Mouse (Mus musculus): ENCODE measurements at regions not wholly inside any gene's neighbourhood (a gene's known extent, or its start where the extent isn't known, plus 50 kb on each side); places are given as distances from the start of the nearest gene placed in this dataset.
"Not testable (repeated sequence)": the region's sequence is repeated elsewhere in the genome, so short reads cannot be mapped to it uniquely, and the experiment has no call there.

GRCm38 (mm10) chr16:30797973-30798471, 198.5 kb downstream of the Fam43a start:
- DNase-seq (ENCODE audit: low spot score in 2 of 2) = no peak

- DNase-seq (ENCODE audit: low spot score in 2 of 2) = no peak
These were observed 199.0 kb downstream of the Fam43a start for GRCm38 (mm10) chr16:30798536-30798935.

- no peak for DNase-seq (ENCODE audit: low spot score in 2 of 2)
These were observed 200.4 kb downstream of the Fam43a start for GRCm38 (mm10) chr16:30799699-30800483.

GRCm38 (mm10) chr16:30804018-30804417, 204.5 kb downstream of the Fam43a start:
- no peak for DNase-seq (ENCODE audit: low spot score in 2 of 2)

- not testable (repeated sequence) for DNase-seq (ENCODE audit: low spot score in 2 of 2)
These were observed 206.7 kb downstream of the Fam43a start for GRCm38 (mm10) chr16:30806206-30806605.

GRCm38 (mm10) chr16:30818541-30819120, 219.1 kb downstream of the Fam43a start:
- no peak for DNase-seq (ENCODE audit: low spot score in 2 of 2)

- DNase-seq (ENCODE audit: low spot score in 2 of 2) = no peak
These were observed 219.8 kb downstream of the Fam43a start for GRCm38 (mm10) chr16:30819342-30819741.

GRCm38 (mm10) chr16:30820234-30820633, 220.7 kb downstream of the Fam43a start:
- DNase-seq (ENCODE audit: low spot score in 2 of 2) = no peak

- no peak for DNase-seq (ENCODE audit: low spot score in 2 of 2)
These were observed 221.2 kb downstream of the Fam43a start for GRCm38 (mm10) chr16:30820761-30821160.

GRCm38 (mm10) chr16:30821191-30821910, 221.8 kb downstream of the Fam43a start:
- DNase-seq (ENCODE audit: low spot score in 2 of 2) = no peak

- no peak for DNase-seq (ENCODE audit: low spot score in 2 of 2)
These were observed 222.5 kb downstream of the Fam43a start for GRCm38 (mm10) chr16:30821911-30822578.

GRCm38 (mm10) chr16:30826128-30826527, 226.6 kb downstream of the Fam43a start:
- DNase-seq (ENCODE audit: low spot score in 2 of 2) = no peak

GRCm38 (mm10) chr16:30827901-30828608, 228.5 kb downstream of the Fam43a start:
- no peak for DNase-seq (ENCODE audit: low spot score in 2 of 2)

GRCm38 (mm10) chr16:30834561-30834960, 235.0 kb downstream of the Fam43a start:
- DNase-seq (ENCODE audit: low spot score in 2 of 2) = no peak

GRCm38 (mm10) chr16:30835678-30836077, 236.2 kb downstream of the Fam43a start:
- DNase-seq (ENCODE audit: low spot score in 2 of 2) = no peak

- DNase-seq (ENCODE audit: low spot score in 2 of 2) = no peak
These were observed 238.4 kb downstream of the Xxylt1 start for GRCm38 (mm10) chr16:30842831-30843230.

GRCm38 (mm10) chr16:30852595-30852994, 228.6 kb downstream of the Xxylt1 start:
- no peak for DNase-seq (ENCODE audit: low spot score in 2 of 2)

GRCm38 (mm10) chr16:30854716-30855115, 226.5 kb downstream of the Xxylt1 start:
- DNase-seq (ENCODE audit: low spot score in 2 of 2) = no peak

GRCm38 (mm10) chr16:30857656-30858055, 223.6 kb downstream of the Xxylt1 start:
- DNase-seq (ENCODE audit: low spot score in 2 of 2) = no peak

GRCm38 (mm10) chr16:30869136-30869909, 211.9 kb downstream of the Xxylt1 start:
- no peak for DNase-seq (ENCODE audit: low spot score in 2 of 2)
